Mouse (Mus musculus) layer of hippocampus, adult 9-10 months (tissue): Measurements from ENCODE around the gene Gstp3.
"Not testable (repeated sequence)": the region's sequence is repeated elsewhere in the genome, so short reads cannot be mapped to it uniquely, and the experiment has no call there.

Experiments used
- DNase-seq: peaks from one replicate; pipeline ENCODE4 v3.0.0; 2022; ENCODE audit warnings: low spot score

Gene Gstp3

DNA sequence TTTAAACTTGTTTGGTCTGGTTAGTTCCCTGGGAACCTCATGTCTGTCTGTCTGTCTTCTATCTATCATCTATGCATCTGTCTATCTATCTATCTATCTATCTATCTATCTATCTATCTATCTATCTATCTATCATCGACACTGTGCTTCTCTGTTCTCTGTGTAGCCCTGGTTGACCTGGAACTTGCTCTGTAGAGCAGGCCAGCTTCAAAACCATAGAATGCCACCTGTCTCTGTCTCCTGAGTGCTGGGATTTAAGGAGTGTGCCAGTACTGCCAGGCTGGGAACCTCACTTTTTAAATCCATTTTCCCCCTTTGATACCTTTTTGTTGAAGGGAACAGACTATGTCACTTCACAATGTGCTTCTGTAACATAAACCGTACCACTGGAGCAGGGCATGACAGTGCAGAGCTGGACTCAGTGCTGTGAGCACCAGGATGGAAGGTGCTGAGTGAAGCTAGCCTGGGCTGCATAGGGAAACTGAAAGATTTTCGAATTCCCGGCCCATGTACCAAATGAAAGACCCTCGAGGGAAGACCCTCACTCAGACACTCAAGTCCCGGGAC, 1.6 kb upstream of the Gstp3 start:
- DNase-seq, result no peak

DNA sequence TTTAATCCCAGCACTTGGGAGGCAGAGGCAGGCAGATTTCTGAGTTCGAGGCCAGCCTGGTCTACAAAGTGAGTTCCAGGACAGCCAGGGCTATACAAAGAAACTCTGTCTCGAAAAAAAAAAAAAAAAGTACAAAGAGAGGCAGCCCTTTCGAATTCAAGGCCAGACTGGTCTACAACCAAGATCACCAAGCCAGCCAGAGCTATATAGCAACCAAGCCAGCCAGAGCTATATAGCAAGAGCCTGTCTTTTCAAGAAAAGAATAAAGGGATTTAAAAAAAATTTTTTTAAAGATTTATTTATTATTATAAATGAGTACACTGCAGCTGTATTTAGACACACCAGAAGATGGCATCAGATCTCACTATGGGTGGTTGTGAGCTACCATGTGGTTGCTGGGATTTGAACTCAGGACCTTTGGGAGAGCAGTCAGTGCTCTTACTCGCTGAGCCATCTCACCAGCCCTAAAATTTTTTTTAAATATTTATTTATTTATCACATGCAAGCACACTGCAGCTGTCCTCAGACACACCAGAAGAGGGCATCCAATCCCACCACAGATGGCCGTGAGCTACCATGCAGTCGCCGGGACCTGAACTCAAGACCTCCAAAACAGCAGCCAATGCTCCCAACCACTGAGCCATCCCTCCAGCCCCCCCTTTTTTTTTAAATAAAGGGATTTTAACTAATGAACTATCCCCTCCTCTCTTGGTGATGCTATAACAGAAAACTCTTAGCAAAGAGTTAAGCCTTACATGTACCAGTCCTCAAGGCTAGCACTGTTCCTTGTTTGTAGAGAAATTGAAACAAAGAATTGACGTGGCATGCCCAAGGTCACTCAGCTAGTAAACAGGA, 902 bp upstream of the Gstp3 start:
- not testable (repeated sequence) for DNase-seq

DNA sequence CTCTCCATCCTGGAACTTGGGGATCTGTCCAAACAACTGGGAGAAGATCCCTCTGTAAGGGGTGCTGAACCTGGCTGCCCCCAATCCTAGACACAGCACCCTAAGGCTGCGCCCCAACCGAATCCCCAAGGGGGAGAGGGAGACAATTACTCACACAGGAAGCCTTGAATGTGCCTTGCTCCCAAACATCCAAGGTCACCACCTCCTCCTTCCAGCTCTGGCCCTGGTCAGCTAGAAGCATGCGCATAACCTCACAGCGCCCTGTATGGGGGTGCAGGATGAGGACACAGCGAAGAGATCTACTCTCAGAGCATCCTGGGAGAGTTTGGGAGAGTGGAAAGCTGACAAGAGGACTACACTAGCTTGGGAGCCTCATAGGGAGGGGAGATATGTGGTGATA, 788 bp downstream of the Gstp3 start:
- no peak for DNase-seq

DNA sequence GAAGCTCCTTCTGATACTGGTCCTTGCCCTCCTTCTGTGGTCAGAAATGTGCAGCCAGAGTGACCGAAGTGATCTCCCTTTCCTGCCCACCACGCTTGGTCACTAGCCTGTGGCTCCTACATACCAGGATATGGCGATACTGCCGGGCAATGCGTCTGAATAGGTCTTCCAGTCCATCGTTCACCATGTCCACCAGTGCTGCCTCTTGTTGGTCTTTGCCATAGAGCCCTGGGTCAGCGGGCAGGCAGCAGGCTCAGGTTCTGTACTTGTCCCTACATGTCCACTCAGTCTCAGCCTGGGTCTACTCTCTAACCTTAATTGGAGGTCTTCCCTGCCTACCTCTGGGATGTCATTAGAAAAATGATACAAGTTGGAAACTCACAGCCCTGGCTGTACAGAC, 1.4 kb downstream of the Gstp3 start:
- DNase-seq, result no peak

DNA sequence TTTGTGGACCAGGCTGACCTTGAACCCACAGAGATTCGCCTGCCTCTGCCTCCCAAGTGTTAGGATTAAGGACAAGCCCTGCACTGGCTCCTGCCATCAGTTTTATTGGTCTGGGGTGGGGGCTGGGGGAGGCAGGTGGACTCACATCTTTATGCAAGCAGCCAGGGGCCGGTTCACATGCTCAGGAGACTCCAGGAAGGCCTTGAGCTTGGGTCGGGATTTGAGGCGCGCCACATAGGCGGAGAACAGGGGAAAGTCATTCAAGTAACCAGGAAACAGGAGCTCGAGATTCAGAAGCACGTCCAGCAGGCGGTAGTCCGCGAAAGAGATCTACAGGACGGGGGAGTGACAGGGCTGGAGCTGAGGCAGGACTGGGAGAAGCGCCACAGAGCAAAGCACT, 2.0 kb downstream of the Gstp3 start:
- DNase-seq, result no peak

DNA sequence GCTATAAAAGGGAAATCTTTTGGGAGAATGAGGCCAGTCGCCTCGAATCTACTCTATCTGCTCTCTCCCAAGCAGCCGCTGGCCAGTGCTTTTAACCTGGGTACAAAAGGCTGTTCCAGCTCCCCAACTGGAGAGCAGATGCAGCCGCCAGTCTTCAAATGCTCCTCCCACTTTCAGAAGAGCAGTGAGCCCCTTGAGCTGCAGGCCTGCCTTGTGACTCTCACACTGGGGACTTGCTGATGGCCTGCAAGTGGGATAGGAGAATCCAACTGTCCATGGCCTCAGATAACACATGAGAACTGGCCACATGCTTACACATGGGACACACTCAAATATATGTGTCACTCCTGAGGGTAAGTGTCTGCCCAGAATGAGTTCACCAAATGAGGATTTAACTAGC, 2.6 kb downstream of the Gstp3 start:
- no peak for DNase-seq

DNA sequence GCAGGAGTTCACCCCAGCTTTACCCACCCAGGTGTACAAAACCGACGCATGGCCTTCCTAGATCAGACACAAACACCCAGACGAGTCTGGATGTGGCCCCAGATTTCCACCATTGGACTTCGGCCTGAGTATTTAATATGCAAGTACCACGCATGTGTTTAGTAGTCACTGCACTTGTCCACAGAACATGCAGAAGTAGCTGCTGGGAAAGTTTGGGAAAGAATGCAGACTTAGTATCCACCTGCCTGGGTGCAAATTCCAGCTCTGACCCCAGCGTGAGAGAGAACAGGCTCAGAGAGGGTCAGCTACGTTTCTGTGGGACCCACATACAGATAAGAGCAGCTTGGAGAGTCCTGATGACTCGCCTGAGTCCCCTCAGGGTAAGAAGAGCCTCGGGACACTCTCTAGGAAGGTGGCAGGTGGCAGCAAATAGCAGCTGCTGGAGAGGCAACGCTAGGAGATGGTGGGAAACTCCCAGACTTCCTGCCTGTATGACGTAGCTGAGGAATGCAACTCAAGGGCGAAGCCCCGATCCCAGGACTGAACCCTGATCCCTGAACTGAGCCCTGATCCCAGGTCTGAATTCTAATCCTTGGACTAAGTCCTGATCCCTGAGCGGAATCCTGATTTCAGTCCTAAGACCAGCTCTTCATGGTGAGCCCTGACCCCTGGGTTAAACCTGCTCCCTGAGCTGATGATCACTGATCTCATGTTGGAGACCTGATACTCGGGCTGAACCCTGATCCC, 3.2 kb downstream of the Gstp3 start:
- DNase-seq, result no peak

DNA sequence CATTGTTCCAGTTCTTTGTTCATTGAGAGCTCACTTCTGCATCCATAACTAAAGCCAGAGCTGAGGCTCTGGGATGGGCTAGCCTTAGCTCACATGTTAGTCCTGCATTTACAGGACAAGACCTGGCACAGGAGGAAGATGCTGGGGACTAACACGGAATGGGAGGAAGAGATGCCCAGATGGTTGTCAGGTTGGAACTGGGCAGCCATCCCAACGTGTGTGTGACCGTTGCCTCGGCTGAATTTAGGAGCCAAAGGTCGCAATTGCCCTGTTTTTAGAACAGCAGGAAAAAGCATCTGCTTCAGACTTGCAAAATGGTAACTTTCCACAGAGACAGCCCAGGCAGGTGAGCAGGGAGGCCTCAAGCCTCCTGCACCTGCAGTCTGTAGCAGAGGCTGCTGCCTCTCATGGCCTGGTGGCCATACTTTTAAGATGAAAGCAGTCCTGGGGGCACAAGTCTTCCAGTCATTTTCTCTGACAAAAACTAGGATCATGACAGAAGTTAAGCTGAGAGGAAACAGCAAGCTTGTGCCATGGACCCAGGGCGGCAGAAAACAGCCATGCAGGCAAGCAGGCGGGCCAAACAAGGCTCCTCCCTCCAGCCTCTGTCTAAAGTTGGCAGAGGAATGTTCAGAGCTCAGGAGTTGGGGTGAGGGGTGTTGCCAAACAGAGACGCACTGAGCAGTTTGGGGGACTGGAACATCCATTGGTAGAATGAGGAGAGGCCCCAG, 4.0 kb downstream of the Gstp3 start:
- DNase-seq, result no peak

DNA sequence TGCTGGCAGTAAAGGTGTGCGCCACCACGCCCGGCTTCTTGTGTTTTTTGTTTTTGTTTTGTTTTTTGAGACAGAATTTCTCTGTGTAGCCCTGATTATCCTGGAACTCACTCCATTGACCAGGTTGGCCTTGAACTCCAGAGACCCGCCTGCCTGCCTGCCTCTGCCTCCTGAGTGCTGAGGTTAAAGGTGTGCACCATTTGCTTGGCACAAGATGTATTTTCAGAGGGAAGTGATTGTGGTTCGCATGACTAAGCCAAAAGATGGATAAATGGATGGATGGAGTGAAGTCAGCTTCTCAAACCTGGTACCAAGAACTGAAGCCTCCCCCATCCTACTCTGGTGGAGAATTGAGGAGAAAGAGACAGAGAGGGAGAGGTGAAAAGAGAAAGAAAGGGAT, 4.8 kb downstream of the Gstp3 start:
- no peak for DNase-seq

DNA sequence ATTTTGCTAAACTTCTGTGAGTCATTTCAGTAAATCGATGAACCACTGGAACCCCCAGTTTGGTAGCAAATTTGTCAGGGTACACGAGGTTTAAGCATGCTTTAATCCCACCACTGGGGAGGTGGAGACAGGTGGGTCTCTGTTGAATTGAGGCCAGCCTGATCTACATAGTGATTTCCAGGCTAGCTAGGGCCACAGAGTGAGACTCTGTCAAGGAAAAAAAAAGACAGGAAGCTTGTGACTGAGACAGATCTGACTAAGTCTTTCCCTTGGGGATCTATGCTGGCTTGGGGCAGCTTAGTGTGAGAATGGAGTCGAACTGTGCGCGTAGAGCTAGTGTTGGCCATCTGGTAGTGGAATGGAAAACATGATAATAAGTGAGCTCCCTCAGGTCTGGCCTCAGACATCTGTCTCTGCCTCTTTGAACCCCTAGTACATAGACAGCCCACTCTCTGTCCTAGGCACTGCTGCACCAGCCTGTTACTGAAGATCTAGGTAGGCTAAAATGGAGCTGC, 6.8 kb downstream of the Gstp3 start:
- DNase-seq, result no peak

DNA sequence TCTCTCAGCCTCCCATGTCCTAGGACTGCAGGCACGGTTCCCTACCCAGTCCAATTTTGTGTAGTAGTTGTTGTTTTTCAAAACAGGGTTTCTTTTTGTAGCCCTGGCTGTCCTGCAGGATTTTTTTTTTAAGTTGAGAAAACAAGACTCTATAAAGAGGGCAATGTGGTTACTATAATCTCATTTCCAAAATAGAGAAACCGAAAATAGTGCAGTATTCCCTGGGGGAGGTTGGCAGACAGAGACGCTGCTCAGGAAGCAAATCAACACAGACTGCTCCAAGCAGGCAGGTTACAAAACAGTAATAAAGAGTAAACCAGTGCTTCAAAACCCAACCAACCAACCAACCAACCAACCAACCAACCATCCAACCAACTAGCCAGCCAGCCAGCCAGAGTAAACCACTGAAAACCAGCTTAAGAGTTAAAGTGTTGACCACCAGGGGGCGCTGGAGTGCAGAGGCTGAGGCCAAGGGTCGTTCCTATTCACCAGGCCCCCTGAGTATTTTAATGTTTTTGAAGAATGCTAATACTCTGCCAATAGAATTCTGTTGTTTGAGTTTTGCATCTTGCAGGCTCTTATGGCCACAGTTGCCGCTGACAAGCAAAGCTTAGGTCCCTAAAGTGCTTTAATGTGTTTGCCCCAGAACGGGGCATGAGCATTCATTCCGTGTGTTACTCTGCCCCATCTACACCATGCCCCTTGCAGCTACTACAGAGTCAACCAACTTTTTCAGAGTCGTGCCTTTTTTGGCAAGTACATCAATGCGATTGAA, 7.4 kb downstream of the Gstp3 start:
- DNase-seq, result no peak

DNA sequence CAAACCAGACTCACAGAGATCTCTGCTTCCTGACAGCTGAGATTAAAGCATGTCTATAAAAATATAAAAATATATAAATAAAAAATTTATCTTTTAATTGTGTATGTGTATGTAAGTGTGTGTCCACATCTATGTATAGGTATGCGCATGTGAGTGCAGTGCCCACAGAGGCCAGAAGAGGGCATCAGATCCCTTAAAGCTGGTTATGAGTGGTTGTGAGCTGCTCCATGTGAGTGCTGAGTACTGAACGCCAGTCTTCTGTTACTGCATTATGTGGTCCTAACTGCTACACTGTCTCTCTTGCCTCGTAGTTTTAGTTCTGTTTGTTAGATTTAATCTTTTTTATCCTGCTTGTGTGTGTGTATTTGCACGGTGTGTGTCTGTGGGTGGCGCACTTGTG, 8.4 kb downstream of the Gstp3 start:
- no peak for DNase-seq

DNA sequence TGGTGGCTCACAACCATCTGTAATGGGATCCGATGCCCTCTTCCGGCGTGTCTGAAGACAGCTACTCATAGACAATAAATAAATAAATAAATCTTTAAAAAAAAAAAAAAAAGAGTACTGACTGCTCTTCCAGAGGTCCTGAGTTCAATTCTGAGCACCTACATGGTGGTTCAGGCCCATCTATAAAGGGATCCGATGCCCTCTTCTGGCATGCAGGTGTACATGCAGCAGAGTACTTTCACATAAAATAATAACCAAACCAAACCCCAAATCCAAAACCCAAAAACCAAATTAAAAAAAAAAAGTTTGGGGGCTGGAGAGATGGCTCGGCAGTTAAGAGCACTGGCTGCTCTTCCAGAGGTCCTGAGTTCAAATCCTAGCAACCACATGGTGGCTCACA, 10.3 kb downstream of the Gstp3 start:
- not testable (repeated sequence) for DNase-seq

DNA sequence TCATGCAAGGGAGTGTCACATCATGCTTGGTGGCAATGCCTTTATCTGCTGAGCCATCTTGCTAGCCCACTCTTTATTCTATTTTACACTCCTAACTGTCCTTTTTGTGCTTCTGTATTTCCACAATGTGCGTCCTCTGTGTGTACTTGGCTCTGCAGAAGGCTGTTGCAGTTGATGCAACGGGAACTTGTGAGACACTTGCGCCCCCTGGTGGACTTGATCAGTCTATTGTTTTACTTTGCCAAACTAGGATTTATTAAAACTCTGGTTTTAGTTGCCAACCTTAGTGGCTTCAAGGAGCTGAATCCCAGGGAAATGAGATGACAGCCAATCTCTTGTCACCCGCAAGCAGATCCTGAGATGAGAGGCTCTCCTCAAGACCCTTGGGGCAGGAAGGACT, 11.5 kb downstream of the Gstp3 start:
- peak; percentile 55 for DNase-seq

DNA sequence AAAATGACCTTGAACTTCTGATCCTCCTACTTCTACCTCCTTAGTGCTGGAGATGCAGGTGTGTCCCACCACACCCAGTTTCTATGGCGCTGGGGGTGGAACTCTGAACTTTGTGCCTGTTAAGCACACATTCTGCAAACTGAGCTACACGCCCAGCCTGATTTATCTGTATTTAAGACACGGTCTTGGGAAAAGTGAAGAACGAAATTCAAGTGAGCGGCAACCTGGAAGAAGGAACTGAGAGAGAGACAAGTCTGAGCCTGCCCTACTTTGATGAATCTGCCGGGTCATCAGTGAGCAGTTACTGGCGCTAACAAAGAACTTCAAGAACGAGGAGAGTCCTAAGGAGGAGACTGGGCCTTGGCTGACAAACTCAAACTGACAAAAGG, 12.5 kb downstream of the Gstp3 start:
- no peak for DNase-seq

DNA sequence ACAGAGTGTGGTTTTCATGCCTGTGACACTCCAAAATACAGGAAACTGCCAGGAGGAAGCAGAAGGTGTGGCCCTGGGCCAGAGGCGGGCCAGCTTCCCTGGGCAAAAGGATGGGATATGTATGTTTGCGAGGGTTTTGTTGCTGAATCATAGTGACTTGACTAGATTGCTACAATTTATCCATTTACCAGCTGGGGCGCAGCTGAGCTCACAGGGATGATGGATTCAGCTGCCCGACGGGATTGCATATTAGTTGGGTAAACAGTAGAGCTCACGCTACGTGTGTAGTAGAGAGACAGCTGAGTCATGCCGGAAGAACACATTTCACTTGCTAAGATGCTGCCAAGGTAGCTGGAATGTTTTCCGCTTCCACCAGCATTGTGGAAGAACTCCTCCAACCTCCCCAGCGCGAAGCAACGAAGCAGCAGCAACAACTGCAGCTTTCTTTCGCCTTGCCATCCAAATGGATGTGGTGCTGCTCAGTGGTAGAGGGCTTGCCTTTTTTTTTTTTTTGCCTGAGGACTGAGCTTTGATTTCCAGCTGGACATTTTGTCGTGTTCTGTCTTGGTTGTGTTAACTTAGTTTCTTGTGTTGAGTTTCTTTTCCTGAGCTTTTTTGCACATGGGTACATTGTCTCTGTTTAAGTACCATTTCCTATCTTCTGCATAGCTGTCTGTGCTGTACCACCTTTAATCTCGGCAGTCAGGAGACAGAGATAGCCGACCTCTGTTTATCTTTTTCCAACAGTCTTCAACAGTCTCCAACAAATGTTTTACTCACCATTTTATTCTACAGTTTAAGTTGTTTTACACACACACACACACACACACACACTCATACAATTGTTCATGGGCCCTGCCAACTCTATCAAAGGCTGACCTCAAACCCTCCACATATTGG, 13.2 kb downstream of the Gstp3 start, which contains the start of gene Gstp2:
Gene Gstp2, minus strand, starts transcription at position 58 of the 900 bp plus-strand sequence.
- DNase-seq, result peak; percentile 84

DNA sequence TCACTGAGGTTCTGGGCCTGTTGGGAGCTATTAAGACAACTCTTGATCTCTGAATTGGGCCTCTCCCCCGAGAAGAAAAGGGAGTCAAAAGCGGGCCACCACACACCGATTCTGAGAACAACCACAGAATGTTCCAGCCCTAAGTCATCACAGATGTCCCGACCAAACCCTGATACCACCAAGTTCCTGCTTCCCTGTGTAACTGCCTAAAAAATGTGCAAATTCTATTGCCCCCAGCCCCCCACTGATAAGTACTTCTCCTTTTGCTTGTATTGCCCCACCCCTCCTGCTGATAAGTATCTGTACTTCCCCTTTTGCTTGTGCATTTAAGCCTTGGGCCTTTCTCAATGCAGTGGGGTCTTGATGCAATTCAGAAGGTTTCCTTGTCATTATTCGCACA, 15.3 kb downstream of the Gstp3 start:
- DNase-seq, result not testable (repeated sequence)

DNA sequence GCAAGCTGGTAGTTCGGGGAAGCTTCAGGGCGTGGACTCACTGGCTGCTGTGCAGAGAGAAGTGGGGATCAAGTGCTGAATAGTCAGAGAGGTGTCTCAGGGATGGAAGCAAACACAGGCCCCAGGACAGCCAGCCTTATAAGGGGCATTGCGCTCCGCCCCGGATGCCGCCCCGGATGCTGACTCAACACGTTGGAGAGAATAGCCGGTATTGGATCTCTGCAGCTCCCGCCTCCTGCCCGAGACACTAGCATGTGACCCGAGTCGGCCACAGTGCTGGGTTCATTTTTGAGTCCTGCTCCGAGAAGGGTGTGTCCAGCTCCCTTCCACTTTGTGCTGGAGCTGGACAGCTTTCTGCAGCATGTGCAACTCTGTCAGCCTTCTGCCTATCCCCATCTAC, 17.2 kb downstream of the Gstp3 start:
- no peak for DNase-seq

DNA sequence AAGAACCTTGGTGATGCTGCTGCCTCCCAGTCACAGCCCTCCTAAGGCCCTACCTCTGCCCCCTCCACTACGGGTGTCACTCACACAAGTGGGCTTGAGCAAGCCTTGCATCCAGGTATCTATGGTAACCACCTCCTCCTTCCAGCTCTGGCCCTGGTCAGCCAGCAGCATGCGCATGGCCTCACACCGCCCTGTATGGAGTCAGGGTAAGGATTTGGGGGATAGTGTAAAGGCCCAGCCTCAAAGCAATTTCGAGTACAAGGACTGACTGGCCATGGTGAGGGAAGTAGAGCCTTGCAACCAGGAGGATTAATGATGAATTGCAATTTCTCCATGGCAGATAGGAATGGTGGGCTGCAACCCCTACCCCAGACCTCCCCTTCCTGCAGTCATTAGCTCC, 17.9 kb downstream of the Gstp3 start:
- not testable (repeated sequence) for DNase-seq

DNA sequence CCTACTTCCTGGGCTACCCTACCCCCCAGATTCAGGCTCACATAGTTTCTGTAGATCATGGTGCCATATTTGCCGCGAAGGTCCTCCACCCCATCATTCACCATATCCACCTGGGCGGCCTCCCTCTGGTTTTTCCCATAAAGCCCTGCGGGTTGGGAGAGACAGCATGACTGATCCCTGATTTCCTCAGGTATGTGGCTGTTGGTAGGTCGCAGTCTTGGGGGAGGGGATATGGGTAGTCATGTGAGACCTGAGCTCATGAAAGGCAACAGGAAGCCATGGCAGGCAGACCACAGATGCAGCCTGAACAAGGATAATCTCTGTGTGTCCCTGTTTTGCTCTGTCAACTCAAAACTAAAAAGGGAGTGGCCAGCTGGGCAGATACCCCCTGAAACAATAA, 18.4 kb downstream of the Gstp3 start:
- not testable (repeated sequence) for DNase-seq
